Mouse (Mus musculus) forebrain, embryonic 14.5 days (tissue): ENCODE data around the gene Foxd3. TPM values are rescaled to one million over a fixed set of nuclear protein-coding genes. Genes with fewer than 3 reads are reported as not detected.

Source experiments
- microRNA-seq: library from miRNA; unstranded; fragments of <30 nt; microRNA quantifications from one replicate; pipeline ENCODE4, GENCODE M21; 2016
- polyA plus RNA-seq: library from polyadenylated mRNA; unstranded; fragments of >200 nt; fragmentation: Nextera tagmentation; extraction: Ambion mirVana; gene quantifications from 2 replicates; pipeline ENCODE4 v1.2.1, GENCODE M21; 2014

Foxd3 gene
- polyA plus RNA-seq, 1 experiment from 2014 or later, result not detected

Small RNA genes within 50 kb of the gene (microRNA-seq; reads per million reads assigned to microRNA genes)
- gene Gm23366, result not detected

Other genes starting within 250 kb of the Foxd3 start
- 7.4 and 8.6 TPM in 2 replicates for gene Alg6, start 59.4 kb downstream of the Foxd3 start, polyA plus RNA-seq
- 24.7 and 25.1 TPM in 2 replicates for gene Efcab7, start 172.9 kb downstream of the Foxd3 start, polyA plus RNA-seq